Mouse (Mus musculus) right cerebral cortex, postnatal 14 days (tissue): ENCODE measurements at regions not wholly inside any gene's neighbourhood (a gene's known extent, or its start where the extent isn't known, plus 50 kb on each side); places are given as distances from the start of the nearest gene placed in this dataset.
A peak's percentile ranks its signal among the peaks of the same experiment; 100 is the strongest.

Experiments used
- DNase-seq: peaks from one replicate; pipeline ENCODE4 v3.0.0; 2022

DNA sequence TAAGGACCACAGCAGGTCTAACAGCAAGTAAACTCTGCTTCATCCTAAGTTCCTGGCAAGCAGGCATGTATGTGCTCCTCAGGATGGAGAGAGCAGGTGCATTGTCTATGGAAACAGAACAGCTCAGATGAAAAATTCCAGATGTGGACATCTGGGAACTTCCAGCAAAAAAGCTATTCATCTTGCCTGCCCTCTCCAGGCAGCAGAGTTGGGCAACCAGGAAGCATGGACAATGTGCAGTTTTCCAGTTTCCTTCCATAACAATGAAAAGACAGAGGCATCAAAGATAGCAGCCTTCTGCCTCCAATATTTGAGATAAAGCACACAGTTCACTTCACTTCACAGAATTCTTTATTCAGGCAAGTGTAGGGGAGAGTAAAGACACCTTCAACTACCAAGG is 236.7 kb downstream of the Fam49a start:
- DNase-seq = no peak

DNA sequence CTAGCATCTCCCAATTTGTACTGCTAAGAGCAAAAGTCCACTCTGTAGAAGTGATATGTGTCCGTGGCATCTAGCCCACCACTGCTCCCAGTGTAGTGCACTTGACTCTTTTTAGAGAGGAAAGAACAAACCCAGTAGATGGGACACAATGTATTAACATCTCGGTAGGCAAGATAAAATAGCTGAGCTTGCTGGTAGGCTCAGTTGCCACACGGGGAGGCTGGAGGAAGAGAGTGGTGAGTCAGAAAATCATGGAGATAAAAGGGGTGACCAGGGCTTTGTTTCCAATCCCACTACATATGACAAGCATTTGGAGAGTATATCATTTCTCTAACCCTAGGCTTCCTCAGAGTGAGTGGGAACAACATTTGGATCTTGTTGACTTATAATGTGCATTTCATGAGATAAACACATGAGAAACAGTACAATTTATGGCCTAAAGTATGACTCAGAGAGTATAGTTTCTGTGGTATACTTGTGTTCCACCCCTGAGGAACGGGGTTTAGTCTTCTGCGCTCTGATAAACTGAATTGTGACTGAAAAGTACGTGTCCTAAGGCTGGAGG is 235.4 kb downstream of the Fam49a start:
- no peak for DNase-seq

DNA sequence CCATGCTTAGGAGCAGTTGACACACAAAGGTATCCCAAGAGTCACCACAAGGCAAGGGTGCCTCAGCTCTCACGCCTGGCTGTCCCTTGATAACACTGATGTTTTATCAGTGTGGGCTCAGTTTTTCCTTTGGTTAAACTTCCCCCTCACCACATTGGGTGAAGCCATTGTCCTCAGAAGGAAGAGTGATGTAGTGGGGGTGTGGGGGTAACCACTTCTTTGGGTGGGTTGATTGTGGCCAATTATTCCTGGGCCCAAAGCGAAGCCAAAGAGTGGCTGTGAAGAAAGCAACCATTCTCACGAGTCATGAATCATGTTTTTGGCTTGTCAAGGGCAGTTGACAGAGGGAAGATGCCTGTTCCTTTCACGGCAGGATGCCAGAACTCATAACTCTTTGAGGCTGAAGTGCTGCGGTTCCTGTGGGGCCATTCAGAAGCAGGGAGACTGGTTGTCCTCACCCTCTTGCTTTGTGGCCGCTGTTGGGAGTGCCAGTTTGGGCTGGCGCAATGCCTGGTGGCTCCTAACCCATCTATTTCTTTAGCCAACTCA is 234.7 kb downstream of the Fam49a start:
- DNase-seq = peak; percentile 17

DNA sequence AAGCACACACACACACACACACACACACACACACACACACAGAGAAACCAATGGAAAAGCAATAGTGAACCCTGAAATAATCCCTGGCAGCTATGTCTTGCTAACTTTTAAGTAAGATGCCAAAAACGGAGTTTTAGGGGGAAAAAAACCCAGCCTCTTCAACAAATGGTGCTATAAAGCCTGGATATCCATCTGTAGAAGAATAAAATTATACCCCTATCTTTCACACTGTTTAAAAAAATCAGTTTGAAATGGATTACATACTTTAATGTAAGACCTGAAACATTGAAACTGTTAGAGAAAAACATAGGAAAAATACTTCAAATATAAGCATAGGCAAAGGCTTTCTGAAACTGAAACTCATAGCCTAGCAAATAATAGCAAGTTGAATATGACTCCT is 228.2 kb downstream of the Fam49a start:
- no peak for DNase-seq

DNA sequence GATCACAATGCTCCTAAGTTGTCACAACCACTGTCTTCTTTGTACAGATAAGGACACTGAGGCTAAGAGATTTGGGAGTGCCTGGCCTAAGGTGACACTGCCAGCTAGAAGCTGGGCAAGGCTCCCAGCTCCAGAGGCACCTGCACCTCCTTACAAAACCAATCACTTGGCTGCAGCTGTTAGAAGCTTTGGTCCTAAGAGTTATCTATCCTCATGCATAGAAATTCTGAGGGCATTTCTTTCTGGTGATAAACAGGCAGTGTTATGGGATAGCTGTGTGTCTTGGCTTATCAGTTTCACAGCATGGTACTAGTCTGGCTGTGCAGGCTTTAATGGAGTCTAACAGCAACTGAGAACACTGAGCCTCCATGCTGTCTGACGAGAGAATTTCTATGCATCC is 226.2 kb downstream of the Fam49a start:
- DNase-seq = no peak

DNA sequence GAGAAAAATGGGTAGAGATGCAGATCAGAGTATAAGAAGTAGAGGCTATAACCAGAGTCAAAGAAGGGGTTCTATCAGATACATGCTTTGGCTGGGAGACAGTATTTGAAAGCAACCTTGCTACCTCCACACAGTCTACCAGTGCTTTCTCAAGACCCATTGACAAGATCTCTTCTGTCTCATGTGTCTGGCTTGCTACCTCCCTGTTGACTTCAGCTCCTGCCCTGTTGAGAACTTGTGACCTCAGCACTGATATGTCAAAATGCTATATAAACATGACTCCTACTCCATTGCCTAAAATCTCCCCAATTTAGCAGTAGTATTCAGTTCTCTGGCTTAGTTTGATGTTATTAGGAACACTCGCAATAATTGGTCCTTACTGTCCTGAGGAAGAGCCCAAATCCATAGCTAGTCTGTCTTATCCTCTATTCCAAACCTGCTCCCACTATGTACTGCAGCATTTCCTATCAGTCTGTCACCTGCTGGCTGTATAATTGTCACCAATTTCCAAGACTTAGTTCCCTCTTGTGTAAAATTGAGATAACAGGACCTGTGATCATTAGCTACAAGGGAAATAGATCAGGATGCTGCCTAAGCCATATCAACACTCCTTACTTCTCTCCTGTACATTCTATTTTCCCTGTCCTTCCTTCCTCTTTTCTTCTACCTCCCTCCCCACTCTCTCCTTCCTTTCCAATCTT is 224.9 kb downstream of the Fam49a start:
- DNase-seq = no peak

DNA sequence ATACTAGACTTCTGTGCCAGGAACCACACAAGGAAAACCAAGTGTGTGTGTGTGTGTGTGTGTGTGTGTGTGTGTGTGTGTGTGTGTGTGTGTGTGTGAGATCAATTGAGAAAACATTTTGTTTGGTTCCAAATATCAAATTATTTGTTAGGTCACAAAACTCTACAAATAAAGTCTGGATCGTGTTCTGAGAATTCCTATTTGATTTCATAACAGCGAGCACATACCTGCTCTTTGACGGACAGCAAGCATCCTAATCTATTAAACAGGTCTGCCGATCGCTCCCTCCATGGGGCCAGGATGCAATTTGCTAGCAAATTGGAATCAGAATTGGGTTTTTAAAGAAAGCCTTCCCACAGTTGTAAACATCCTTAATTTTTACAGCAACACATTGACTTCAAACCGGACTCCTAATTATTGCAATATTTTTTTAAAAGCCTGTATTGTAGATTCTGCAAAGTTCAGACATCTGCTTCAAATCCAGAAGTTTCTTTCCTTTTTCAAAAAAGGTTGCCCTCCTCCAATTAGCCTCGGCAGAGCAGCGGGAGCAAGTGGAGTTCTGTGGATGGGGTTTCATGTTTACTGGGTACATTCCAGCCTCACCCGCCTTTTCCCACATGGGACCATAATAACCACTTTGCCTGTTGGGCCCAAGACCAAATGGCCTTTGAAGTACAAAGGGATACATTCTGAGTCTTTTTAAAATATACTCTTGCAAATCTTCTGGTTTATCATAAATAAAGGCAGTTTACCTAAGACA is 223.2 kb downstream of the Fam49a start:
- DNase-seq = no peak

DNA sequence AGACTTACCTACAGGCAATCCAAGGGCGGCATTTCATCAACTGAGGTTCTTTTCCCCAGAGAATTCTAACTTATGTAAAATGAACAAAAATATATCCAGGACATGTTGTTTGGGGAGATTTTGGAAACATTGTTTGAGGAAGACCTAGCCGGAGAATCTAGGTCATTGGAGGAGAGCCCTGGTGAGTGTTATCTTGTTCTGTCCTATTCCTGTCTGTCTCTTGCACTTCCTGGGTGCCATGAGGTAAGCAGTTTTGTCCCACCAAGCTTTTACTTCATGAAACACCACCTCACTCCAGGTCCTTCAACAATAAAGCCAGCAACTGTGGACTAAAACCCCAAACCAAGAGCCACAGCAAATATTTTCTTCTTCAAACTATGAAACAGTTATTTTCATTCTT is 218.5 kb downstream of the Fam49a start:
- no peak for DNase-seq

DNA sequence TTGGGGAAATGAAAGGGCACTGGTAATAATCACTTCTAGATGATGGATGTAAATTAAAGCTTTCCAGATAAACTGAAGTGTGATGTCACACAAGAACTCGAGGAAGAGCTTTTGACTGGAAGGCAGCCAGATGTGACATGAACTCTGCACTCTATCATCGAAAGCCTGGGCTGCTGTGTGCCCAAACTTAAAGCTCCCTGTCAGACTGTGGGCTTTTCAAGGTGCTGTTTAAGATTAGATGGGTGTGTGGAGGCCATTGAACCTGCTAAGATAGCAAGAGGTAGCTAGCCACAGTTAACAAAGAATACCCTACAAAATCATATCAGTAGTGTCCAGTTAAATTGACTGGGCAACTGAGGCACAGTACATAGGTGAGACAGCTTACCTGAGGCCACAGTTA is 190.1 kb downstream of the Fam49a start:
- DNase-seq = no peak

DNA sequence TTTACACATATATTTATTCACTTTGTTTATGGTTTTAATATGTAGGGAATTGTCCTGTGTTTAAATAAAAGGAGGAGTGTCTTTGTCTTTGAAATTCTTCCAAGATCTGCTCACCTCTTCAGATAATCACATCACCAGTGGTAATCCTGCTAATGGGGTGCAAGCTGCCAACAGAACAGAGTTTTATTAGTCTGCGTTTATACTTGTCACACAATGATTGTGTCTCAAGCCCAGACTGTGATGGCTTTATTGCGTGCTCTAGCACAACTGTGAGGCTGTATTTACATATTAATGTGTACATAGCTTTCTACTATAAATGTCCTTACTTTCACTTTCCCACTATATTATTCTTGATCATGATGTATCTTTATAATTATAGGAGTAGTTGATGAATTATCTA is 184.8 kb downstream of the Fam49a start:
- DNase-seq = no peak

DNA sequence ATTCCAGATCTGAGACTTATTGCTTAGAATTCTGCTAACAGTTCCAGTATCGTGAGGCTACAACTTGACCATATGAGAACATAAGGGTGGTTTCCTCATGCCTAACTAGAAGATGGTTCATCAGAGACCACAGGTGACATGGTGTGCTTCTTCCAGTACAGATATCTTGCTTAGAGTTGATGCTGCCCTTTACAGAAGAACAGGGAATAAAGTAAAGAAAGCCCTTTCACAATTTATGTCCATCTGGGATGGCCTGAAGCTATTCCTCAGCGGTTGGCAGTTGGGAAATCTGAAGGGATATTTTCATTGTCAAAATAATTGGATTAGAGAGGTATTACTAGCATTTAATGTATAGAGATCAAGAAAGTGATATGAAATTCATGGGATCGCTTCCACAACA is 184.3 kb downstream of the Fam49a start:
- no peak for DNase-seq

DNA sequence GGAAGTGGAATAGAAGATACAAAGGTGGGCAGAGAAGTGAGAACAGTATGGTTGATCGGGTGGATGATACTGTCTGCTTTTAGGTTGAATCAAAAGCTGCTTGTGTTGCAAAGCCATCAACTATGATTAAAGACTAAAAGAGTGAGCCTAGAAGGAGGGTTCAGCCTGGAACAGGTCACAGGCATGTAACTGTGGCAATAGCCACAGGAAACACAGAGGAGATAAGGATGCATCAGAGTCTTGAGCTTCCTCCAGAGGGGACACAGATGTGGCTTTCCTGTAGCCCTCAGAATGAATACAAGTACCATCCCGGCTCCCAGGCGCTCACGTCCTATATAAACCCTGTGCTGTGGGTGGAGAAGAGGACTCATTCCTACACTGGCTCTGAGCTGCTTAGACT is 180.9 kb downstream of the Fam49a start:
- no peak for DNase-seq

DNA sequence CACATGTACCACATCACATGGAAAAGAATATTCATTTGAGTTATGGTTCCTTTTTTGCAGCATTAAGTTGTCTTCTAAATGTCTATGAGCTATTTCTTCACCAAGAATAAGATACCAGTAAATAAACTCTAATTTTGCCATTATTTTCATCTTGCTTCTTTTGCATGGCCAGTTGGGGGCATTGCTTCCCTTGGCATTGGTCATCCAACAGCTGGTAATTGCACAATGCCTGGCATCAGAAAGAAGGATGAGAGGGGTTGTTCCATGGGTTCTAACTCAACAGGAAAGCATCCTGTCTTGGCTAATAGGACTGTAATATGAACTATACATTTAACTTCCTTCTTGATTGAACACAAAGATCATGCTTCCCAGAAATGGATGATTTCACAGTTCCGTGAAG is 174.4 kb downstream of the Fam49a start:
- DNase-seq = no peak

DNA sequence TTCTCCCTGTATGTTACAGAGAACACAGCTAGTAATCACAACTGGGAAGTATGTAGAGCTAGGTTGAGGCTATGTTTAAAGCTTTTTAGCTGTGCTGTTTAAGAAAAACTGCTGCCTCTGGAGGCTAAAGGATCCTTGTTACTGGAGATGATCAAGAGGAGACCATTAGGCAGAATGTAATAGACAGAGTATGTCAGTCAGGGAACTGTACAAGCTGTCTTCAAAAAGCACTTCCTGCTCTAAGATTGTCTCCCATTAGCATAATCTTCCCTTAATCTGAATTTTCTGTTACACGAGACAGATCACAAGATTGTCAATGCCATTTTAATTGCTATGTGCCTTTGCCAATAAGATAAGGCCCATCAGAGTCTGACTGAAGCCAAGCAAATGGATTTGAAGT is 170.7 kb downstream of the Fam49a start:
- DNase-seq = no peak
